25 mouse cellular contexts compared by ENCODE assay signal in genomic region chr2:118011679-118012078, GRCm38 (mm10).
A peak's percentile ranks its signal among the peaks of the same experiment; 100 is the strongest.
DNase-seq lines count a peak whose midpoint lies in the region; ATAC-seq and TF ChIP-seq lines count a peak whose summit lies in the region.
"Had no signal": no experiment of that assay in that cellular context is flagged by ENCODE, and none has a peak within 500 bp of the region (broad histone marks: within the 10 kb centered on the region; RNA-seq: fewer than 3 reads in every experiment).

No protein-coding gene starts in this region.

- 77% methylated on average over 7 of the region's 7 CpGs for WGBS in heart, embryonic 10.5 days
- WGBS in liver, postnatal 0 days (ENCODE audit: insufficient replicate concordance), result 48% methylated on average over 7 of the region's 7 CpGs
- 57% methylated on average over 7 of the region's 7 CpGs for WGBS in liver, embryonic 11.5 days

- H3K27ac ChIP-seq in heart, embryonic 10.5 days, result no peak overlapping the region
- H3K27ac ChIP-seq in liver, postnatal 0 days (ENCODE audit: low read depth), result peak overlapping the region; percentile 62; the same call in 1 of the 2 replicates
- H3K27ac ChIP-seq in liver, embryonic 11.5 days (ENCODE audit: low read depth, low read length), result no peak overlapping the region
- H3K27ac ChIP-seq: heart, embryonic 15.5 days; hindbrain, embryonic 10.5 days; hindbrain, postnatal 0 days; kidney, postnatal 0 days; limb, embryonic 10.5 days; liver, embryonic 14.5 days; midbrain, embryonic 12.5 days had no signal

- no peak overlapping the region for H3K4me3 ChIP-seq in heart, embryonic 10.5 days
- no peak overlapping the region for H3K4me3 ChIP-seq in liver, postnatal 0 days (ENCODE audit: low read depth, low read length)
- H3K4me3 ChIP-seq in liver, embryonic 11.5 days (ENCODE audit: low read depth, low read length), result no peak overlapping the region
- H3K4me3 ChIP-seq: heart, embryonic 15.5 days; hindbrain, embryonic 10.5 days; limb, embryonic 10.5 days; midbrain, embryonic 12.5 days; myocyte had no signal

- peak; percentile 95 for DNase-seq in heart, adult 11 months
- no peak for DNase-seq in heart, embryonic 10.5 days (ENCODE audit: low spot score)
- DNase-seq in liver, postnatal 0 days, result no peak
- DNase-seq in liver, embryonic 11.5 days (ENCODE audit: low spot score), result no peak
- DNase-seq in monocyte, adult 2 months (ENCODE audit: low read depth in 1 of 2, low spot score in 2 of 2), result peak; percentile 41 to 48
- no peak for DNase-seq in Muller cell, postnatal 12 days (ENCODE audit: inconsistent ontology term)
- DNase-seq in right cerebral cortex, postnatal 4 days, result no peak
- DNase-seq: adrenal gland, postnatal 10 days; cerebellum, adult 18-20 months; forebrain, postnatal 0 days; kidney, adult 11 months; lung, postnatal 10 days; right cerebral cortex, postnatal 14 days; thymus, adult 2 months had no signal

- no peaks in the 10 kb centered on the region for H3K27me3 ChIP-seq in heart, embryonic 10.5 days (ENCODE audit: insufficient read depth, poor library complexity, severe bottlenecking)
- no peaks in the 10 kb centered on the region for H3K27me3 ChIP-seq in liver, postnatal 0 days (ENCODE audit: insufficient read depth, low read length)
- H3K27me3 ChIP-seq in liver, embryonic 11.5 days (replicated peaks; ENCODE audit: control insufficient read depth, insufficient read depth, low read length), result no peaks in the 10 kb centered on the region
- H3K27me3 ChIP-seq: heart, embryonic 15.5 days; midbrain, embryonic 12.5 days had no signal

- H3K9me3 ChIP-seq in heart, embryonic 10.5 days, result no peaks in the 10 kb centered on the region
- no peaks in the 10 kb centered on the region for H3K9me3 ChIP-seq in liver, postnatal 0 days (ENCODE audit: low read length)
- no peaks in the 10 kb centered on the region for H3K9me3 ChIP-seq in liver, embryonic 11.5 days (ENCODE audit: control insufficient read depth, low read length)
- H3K9me3 ChIP-seq: heart, embryonic 15.5 days; hindbrain, embryonic 10.5 days; limb, embryonic 10.5 days; midbrain, embryonic 12.5 days had no signal

- no peak; the same call in 1 of the 2 replicates for TF ChIP-seq EP300 in liver, postnatal 0 days (IDR thresholded peaks at IDR 0.05; ENCODE audit: low read depth)

- H3K9ac ChIP-seq in liver, postnatal 0 days (replicated peaks), result no peak overlapping the region
- no peak overlapping the region for H3K9ac ChIP-seq in liver, embryonic 11.5 days (ENCODE audit: low read depth, low read length)
- H3K9ac ChIP-seq: forebrain, postnatal 0 days; heart, embryonic 15.5 days; liver, embryonic 14.5 days; midbrain, embryonic 12.5 days had no signal

- H3K4me2 ChIP-seq in liver, postnatal 0 days (ENCODE audit: low read depth, low read length), result no peak overlapping the region
- H3K4me2 ChIP-seq in liver, embryonic 11.5 days, result no peak overlapping the region
- H3K4me2 ChIP-seq: heart, embryonic 15.5 days; midbrain, embryonic 12.5 days had no signal

- peak; percentile 61 for ATAC-seq in liver, postnatal 0 days
- no peak for ATAC-seq in liver, embryonic 11.5 days (replicated peaks; ENCODE audit: low FRiP score)
- peak; percentile 63 for ATAC-seq in granulocyte monocyte progenitor cell, adult 5-6 weeks (replicated peaks; ENCODE audit: poor library complexity, severe bottlenecking)
- ATAC-seq: activated CD4-positive, CD25-positive, alpha-beta regulatory T cell, adult 4 months; CD4-positive, CD25-positive, alpha-beta regulatory T cell, adult 4 months; forebrain, postnatal 0 days; hindbrain, postnatal 0 days had no signal

- H3K36me3 ChIP-seq in heart, embryonic 10.5 days, result no peaks in the 10 kb centered on the region
- H3K36me3 ChIP-seq in liver, postnatal 0 days (replicated peaks; ENCODE audit: insufficient read depth, low read length), result no peaks in the 10 kb centered on the region
- H3K36me3 ChIP-seq in liver, embryonic 11.5 days (ENCODE audit: control insufficient read depth, insufficient read depth, low read length), result no peaks in the 10 kb centered on the region
- H3K36me3 ChIP-seq: heart, embryonic 15.5 days; hindbrain, embryonic 10.5 days; limb, embryonic 10.5 days; midbrain, embryonic 12.5 days had no signal

- no peak for TF ChIP-seq CTCF in liver, postnatal 0 days (IDR thresholded peaks at IDR 0.05; ENCODE audit: low read depth)

- H3K4me1 ChIP-seq in heart, embryonic 10.5 days, result peaks cover 8% of the 10 kb centered on the region; the same call in 1 of the 2 replicates
- H3K4me1 ChIP-seq in liver, postnatal 0 days (ENCODE audit: insufficient read depth), result peaks cover 4% of the 10 kb centered on the region
- no peaks in the 10 kb centered on the region for H3K4me1 ChIP-seq in liver, embryonic 11.5 days (replicated peaks; ENCODE audit: control insufficient read depth, insufficient read depth, low read length)
- H3K4me1 ChIP-seq: midbrain, embryonic 12.5 days had no signal

Comparison
In these comparisons a context has a peak if more than half of its experiments do, and no peak if none do; other contexts are left out.
1. DNase-seq: peak in heart, adult 11 months (single experiment) and monocyte, adult 2 months (2 of 2); none in heart, embryonic 10.5 days (single experiment), liver, postnatal 0 days (single experiment), liver, embryonic 11.5 days (single experiment), Muller cell, postnatal 12 days (single experiment) and right cerebral cortex, postnatal 4 days (single experiment).